In genomic region chr6:105677149-105678031, GRCm38 (mm10) we compare ENCODE assay signal across 8 mouse cellular contexts. TPM values are rescaled to one million over a fixed set of nuclear protein-coding genes. Genes with fewer than 3 reads are reported as not detected.
A peak's percentile ranks its signal among the peaks of the same experiment; 100 is the strongest.
DNase-seq lines count a peak whose midpoint lies in the region; ATAC-seq and TF ChIP-seq lines count a peak whose summit lies in the region.

Gene Cntn4, plus strand, starts transcription at chr6:105677660.

- H3K36me3 ChIP-seq in heart, postnatal 0 days (replicated peaks; ENCODE audit: control insufficient read depth, insufficient read depth, low read length), result no peaks in the 10 kb centered on the region
- no peaks in the 10 kb centered on the region for H3K36me3 ChIP-seq in forebrain, embryonic 12.5 days (replicated peaks)
- no peaks in the 10 kb centered on the region for H3K36me3 ChIP-seq in midbrain, embryonic 12.5 days

- peak within 1 kb of the TSS; percentile 9; the same call in 1 of the 2 replicates for H3K4me2 ChIP-seq in heart, postnatal 0 days (ENCODE audit: low read depth, low read length)
- peak within 1 kb of the TSS; percentile 85 for H3K4me2 ChIP-seq in forebrain, embryonic 12.5 days
- H3K4me2 ChIP-seq in midbrain, embryonic 12.5 days (replicated peaks), result peak within 1 kb of the TSS; percentile 87

- peak within 1 kb of the TSS; percentile 5; the same call in 1 of the 2 replicates for H3K4me3 ChIP-seq in heart, postnatal 0 days (ENCODE audit: low read depth, low read length)
- H3K4me3 ChIP-seq in forebrain, embryonic 12.5 days (replicated peaks), result peak within 1 kb of the TSS; percentile 45
- H3K4me3 ChIP-seq in layer of hippocampus, adult 2 months, result peak within 1 kb of the TSS; percentile 75
- peak within 1 kb of the TSS; percentile 49 for H3K4me3 ChIP-seq in midbrain, embryonic 12.5 days

- no peaks in the 10 kb centered on the region for H3K4me1 ChIP-seq in heart, postnatal 0 days (ENCODE audit: control insufficient read depth, insufficient read depth)
- H3K4me1 ChIP-seq in forebrain, embryonic 12.5 days, result peaks cover 4% of the 10 kb centered on the region
- H3K4me1 ChIP-seq in midbrain, embryonic 12.5 days, result peaks cover 10% of the 10 kb centered on the region; the same call in 1 of the 2 replicates

- H3K27me3 ChIP-seq in heart, postnatal 0 days (ENCODE audit: control insufficient read depth, insufficient read depth, low read length), result peaks cover 21% of the 10 kb centered on the region
- peaks cover 38% of the 10 kb centered on the region for H3K27me3 ChIP-seq in forebrain, embryonic 12.5 days
- peaks cover 33% of the 10 kb centered on the region for H3K27me3 ChIP-seq in midbrain, embryonic 12.5 days

- no peaks in the 10 kb centered on the region for H3K9me3 ChIP-seq in heart, postnatal 0 days (replicated peaks; ENCODE audit: control insufficient read depth, low read length)
- no peaks in the 10 kb centered on the region for H3K9me3 ChIP-seq in forebrain, embryonic 12.5 days
- no peaks in the 10 kb centered on the region for H3K9me3 ChIP-seq in midbrain, embryonic 12.5 days

- no peak for ATAC-seq in heart, postnatal 0 days (ENCODE audit: insufficient read depth, low read depth)
- ATAC-seq in cerebellum, adult (ENCODE audit: insufficient number of reproducible peaks, low FRiP score, low TSS enrichment), result peak; percentile 68
- ATAC-seq in forebrain, embryonic 12.5 days (ENCODE audit: low FRiP score), result peak; percentile 75
- peak; percentile 91 for ATAC-seq in midbrain, embryonic 12.5 days (ENCODE audit: low FRiP score, low read depth)
- no peak for ATAC-seq in granulocyte monocyte progenitor cell, adult 5-6 weeks (replicated peaks; ENCODE audit: poor library complexity, severe bottlenecking)

- H3K9ac ChIP-seq in heart, postnatal 0 days (replicated peaks; ENCODE audit: low read depth, low read length), result no peak within 1 kb of the TSS
- peak within 1 kb of the TSS; percentile 42; the same call in 1 of the 2 replicates for H3K9ac ChIP-seq in forebrain, embryonic 12.5 days
- H3K9ac ChIP-seq in midbrain, embryonic 12.5 days (replicated peaks), result peak within 1 kb of the TSS; percentile 47

- no peak for DNase-seq in heart, postnatal 0 days (ENCODE audit: low spot score)
- DNase-seq in heart, postnatal 10 days, result no peak
- DNase-seq in layer of hippocampus, adult 2 months (ENCODE audit: low spot score in 2 of 2), result peak; percentile 52 to 53
- peak; percentile 42 for DNase-seq in testis, postnatal 10 days (ENCODE audit: low spot score)

- TF ChIP-seq CTCF in heart, postnatal 0 days (IDR thresholded peaks at IDR 0.05; ENCODE audit: low read depth), result no peak
- TF ChIP-seq CTCF in layer of hippocampus, adult 2 months (conservative IDR thresholded peaks at IDR 0.05), result peak; percentile 37

- no peak within 1 kb of the TSS for H3K27ac ChIP-seq in heart, postnatal 0 days (ENCODE audit: low read depth)
- no peak within 1 kb of the TSS for H3K27ac ChIP-seq in forebrain, embryonic 12.5 days
- peak within 1 kb of the TSS; percentile 89 for H3K27ac ChIP-seq in layer of hippocampus, adult 2 months
- no peak within 1 kb of the TSS for H3K27ac ChIP-seq in midbrain, embryonic 12.5 days (replicated peaks)

- TF ChIP-seq EP300 in heart, postnatal 0 days (IDR thresholded peaks at IDR 0.05; ENCODE audit: low read depth), result no peak

- 3% methylated on average over 40 of the region's 40 CpGs for WGBS in heart, postnatal 0 days
- WGBS in forebrain, embryonic 12.5 days, result 2% methylated on average over 40 of the region's 40 CpGs
- 2% methylated on average over 39 of the region's 40 CpGs for WGBS in midbrain, embryonic 12.5 days

- intact Hi-C loops in heart, postnatal 10 days (cut with DNase I), result no loop called here

RNA-seq across cellular contexts. Expression of gene Cntn4, which starts in this region (rescaled TPM):
- 0.04 TPM in 1 of 2 replicates, not detected in the other for total RNA-seq in heart, postnatal 0 days (2014; rRNA removed; ENCODE audit: low replicate concordance)
- 0.07 and 0.11 TPM in 2 replicates for polyA plus RNA-seq in heart, postnatal 0 days (2015; fragmentation: Nextera tagmentation; extraction: Ambion mirVana)
- under 1 TPM; 0.07 to 0.15 TPM for total RNA-seq in heart, postnatal 10 days (2021)
- polyA plus RNA-seq in forebrain, embryonic 12.5 days (2016; fragmentation: Nextera tagmentation; extraction: Ambion mirVana), result 2.4 and 2.7 TPM in 2 replicates
- total RNA-seq in layer of hippocampus, adult 2 months (2021), result 10 to 100 TPM; 24.4 to 25.1 TPM
- polyA plus RNA-seq in midbrain, embryonic 12.5 days (2016; fragmentation: Nextera tagmentation; extraction: Ambion mirVana), result 3.4 and 3.5 TPM in 2 replicates
- total RNA-seq in granulocyte monocyte progenitor cell, adult 5-6 weeks (2014; fragmentation: Nextera tagmentation), result not detected in 2 replicates
- not detected in 2 replicates for total RNA-seq in granulocyte monocyte progenitor cell, adult 5-6 weeks (2017)

Comparison
In these comparisons a context has a peak if more than half of its experiments do, and no peak if none do; other contexts are left out.
1. RNA of gene Cntn4 (total RNA-seq): 24.4 to 25.1 TPM in layer of hippocampus, adult 2 months; 0.07 to 0.15 TPM in heart, postnatal 10 days, 0.04 TPM in heart, postnatal 0 days and not detected in granulocyte monocyte progenitor cell, adult 5-6 weeks; every median in the first group is over 10 times any median in the second.
2. ATAC-seq: peak in cerebellum, adult (single experiment), forebrain, embryonic 12.5 days (single experiment) and midbrain, embryonic 12.5 days (single experiment); none in heart, postnatal 0 days (single experiment) and granulocyte monocyte progenitor cell, adult 5-6 weeks (single experiment).
3. DNase-seq: peak in layer of hippocampus, adult 2 months (2 of 2) and testis, postnatal 10 days (single experiment); none in heart, postnatal 0 days (single experiment) and heart, postnatal 10 days (0 of 2).
4. H3K4me2 ChIP-seq: peak in every context shown above with its lines; median percentile 87 in midbrain, embryonic 12.5 days; 85 in forebrain, embryonic 12.5 days; 9 in heart, postnatal 0 days.
5. H3K4me3 ChIP-seq: peak in every context shown above with its lines; median percentile 75 in layer of hippocampus, adult 2 months; 49 in midbrain, embryonic 12.5 days; 45 in forebrain, embryonic 12.5 days; 5 in heart, postnatal 0 days.